ENCODE assay signal across 9 mouse cellular contexts in the genomic region with DNA sequence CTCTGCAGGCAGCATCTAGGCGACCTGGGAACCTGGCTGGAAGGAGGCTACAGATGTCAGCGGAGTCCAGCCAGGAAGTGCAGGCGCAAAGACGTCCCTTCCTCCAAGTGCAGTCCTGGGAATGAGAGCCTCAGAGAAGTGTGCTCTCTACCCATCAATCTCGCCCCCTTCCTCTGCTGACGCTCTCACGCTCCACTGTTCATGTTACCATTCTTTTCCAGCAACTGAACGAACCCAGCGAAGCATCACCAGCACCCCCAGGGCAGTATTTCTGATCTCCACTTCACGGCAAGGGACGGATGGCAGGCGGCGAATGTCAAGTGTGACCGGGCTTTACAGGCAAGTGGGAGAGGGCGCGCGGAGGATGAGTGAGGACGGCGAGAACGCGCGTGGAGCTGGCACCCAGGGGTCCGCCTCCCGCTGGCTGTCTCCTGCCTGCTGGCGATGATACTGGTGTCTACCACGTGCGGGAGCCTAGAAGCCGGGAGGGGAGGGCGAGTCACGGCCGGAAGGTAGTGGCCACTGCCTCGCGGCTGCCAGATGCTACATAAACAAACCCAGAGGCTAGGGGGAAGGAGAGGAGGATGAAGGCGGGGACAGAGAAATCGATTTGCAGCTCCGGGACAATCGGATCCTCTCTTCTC. TPM values are rescaled to one million over a fixed set of nuclear protein-coding genes. Genes with fewer than 3 reads are reported as not detected.
A peak's percentile ranks its signal among the peaks of the same experiment; 100 is the strongest.
DNase-seq lines count a peak whose midpoint lies in the region; ATAC-seq and TF ChIP-seq lines count a peak whose summit lies in the region.
"Had no signal": no experiment of that assay in that cellular context is flagged by ENCODE, and none has a peak within 500 bp of the region (broad histone marks: within the 10 kb centered on the region; RNA-seq: fewer than 3 reads in every experiment).

TSS of gene Galntl6 (minus strand) at position 445 of the 644 bp plus-strand sequence.

- H3K9ac ChIP-seq in heart, embryonic 11.5 days (ENCODE audit: low read depth, low read length), result peak within 1 kb of the TSS; percentile 49
- peak within 1 kb of the TSS; percentile 80 for H3K9ac ChIP-seq in forebrain, embryonic 15.5 days (replicated peaks)
- H3K9ac ChIP-seq in midbrain, embryonic 11.5 days (ENCODE audit: low read length), result peak within 1 kb of the TSS; percentile 51

- H3K4me3 ChIP-seq in heart, embryonic 11.5 days (ENCODE audit: low read depth, low read length), result peak within 1 kb of the TSS; percentile 60
- H3K4me3 ChIP-seq in forebrain, embryonic 15.5 days, result peak within 1 kb of the TSS; percentile 83
- H3K4me3 ChIP-seq in midbrain, embryonic 11.5 days (ENCODE audit: low read depth, low read length), result peak within 1 kb of the TSS; percentile 59
- H3K4me3 ChIP-seq in testis, adult 2 months (ENCODE audit: control insufficient read depth, low read depth, low read length), result peak within 1 kb of the TSS; percentile 32

- peak; percentile 39; the same call in 1 of the 2 replicates for ATAC-seq in heart, embryonic 11.5 days (replicated peaks; ENCODE audit: insufficient number of reproducible peaks, low FRiP score, low TSS enrichment)
- ATAC-seq in cerebellum, adult (ENCODE audit: insufficient number of reproducible peaks, low FRiP score, low TSS enrichment), result peak; percentile 40
- ATAC-seq in forebrain, embryonic 15.5 days (replicated peaks), result peak; percentile 82
- peak; percentile 74 for ATAC-seq in midbrain, embryonic 11.5 days (ENCODE audit: low FRiP score)
- no peak for ATAC-seq in megakaryocyte progenitor cell, adult 5-6 weeks (replicated peaks; ENCODE audit: poor library complexity)

- peaks cover 9% of the 10 kb centered on the region; the same call in 1 of the 2 replicates for H3K27me3 ChIP-seq in heart, embryonic 11.5 days (ENCODE audit: control insufficient read depth, insufficient read depth, low read length)
- H3K27me3 ChIP-seq in forebrain, embryonic 15.5 days, result no peaks in the 10 kb centered on the region
- H3K27me3 ChIP-seq in midbrain, embryonic 11.5 days (ENCODE audit: control insufficient read depth, insufficient read depth, low read length), result peaks cover 12% of the 10 kb centered on the region
- H3K27me3 ChIP-seq in testis, adult 2 months (ENCODE audit: control insufficient read depth, insufficient read depth, low read length), result no peaks in the 10 kb centered on the region

- intact Hi-C loops in heart, postnatal 14 days (cut with DNase I), result no loop called here

- H3K9me3 ChIP-seq in heart, embryonic 11.5 days (replicated peaks; ENCODE audit: control insufficient read depth, low read length), result no peaks in the 10 kb centered on the region
- H3K9me3 ChIP-seq in forebrain, embryonic 15.5 days, result no peaks in the 10 kb centered on the region
- H3K9me3 ChIP-seq in midbrain, embryonic 11.5 days (ENCODE audit: control insufficient read depth, low read length), result no peaks in the 10 kb centered on the region
- H3K9me3 ChIP-seq: G1E had no signal

- H3K36me3 ChIP-seq in heart, embryonic 11.5 days (ENCODE audit: control insufficient read depth, insufficient read depth, low read length), result no peaks in the 10 kb centered on the region
- no peaks in the 10 kb centered on the region for H3K36me3 ChIP-seq in forebrain, embryonic 15.5 days
- H3K36me3 ChIP-seq in midbrain, embryonic 11.5 days (ENCODE audit: control insufficient read depth, insufficient read depth, low read length), result no peaks in the 10 kb centered on the region
- H3K36me3 ChIP-seq in testis, adult 2 months (ENCODE audit: control insufficient read depth, insufficient read depth, low read length), result no peaks in the 10 kb centered on the region
- H3K36me3 ChIP-seq: G1E had no signal

- TF ChIP-seq CTCF in testis, adult 2 months (IDR thresholded peaks at IDR 0.05; ENCODE audit: control insufficient read depth, insufficient read depth, insufficient replicate concordance, low read depth, low read length), result no peak

- H3K4me2 ChIP-seq in heart, embryonic 11.5 days, result peak within 1 kb of the TSS; percentile 99
- peak within 1 kb of the TSS; percentile 98 for H3K4me2 ChIP-seq in forebrain, embryonic 15.5 days (replicated peaks)
- peak within 1 kb of the TSS; percentile 99 for H3K4me2 ChIP-seq in midbrain, embryonic 11.5 days

- TF ChIP-seq POLR2A in testis, adult 2 months (IDR thresholded peaks at IDR 0.05; ENCODE audit: control insufficient read depth, low read depth, low read length), result no peak

- H3K4me1 ChIP-seq in heart, embryonic 11.5 days (ENCODE audit: control insufficient read depth, insufficient read depth, low read length), result no peaks in the 10 kb centered on the region
- peaks cover 12% of the 10 kb centered on the region for H3K4me1 ChIP-seq in forebrain, embryonic 15.5 days
- H3K4me1 ChIP-seq in midbrain, embryonic 11.5 days (ENCODE audit: control insufficient read depth, insufficient read depth, low read length), result peaks cover 4% of the 10 kb centered on the region
- peaks cover 3% of the 10 kb centered on the region; the same call in 1 of the 2 replicates for H3K4me1 ChIP-seq in testis, adult 2 months (ENCODE audit: control insufficient read depth, insufficient read depth, low read length)

- WGBS in heart, embryonic 11.5 days (ENCODE audit: insufficient replicate concordance), result 0% methylated on average over 36 of the region's 37 CpGs
- under 1% methylated on average over 37 of the region's 37 CpGs for WGBS in forebrain, embryonic 15.5 days
- WGBS in midbrain, embryonic 11.5 days, result under 1% methylated on average over 36 of the region's 37 CpGs

- no peak within 1 kb of the TSS for H3K27ac ChIP-seq in heart, embryonic 11.5 days (ENCODE audit: low read depth, low read length)
- H3K27ac ChIP-seq in forebrain, embryonic 15.5 days (replicated peaks), result peak within 1 kb of the TSS; percentile 62
- H3K27ac ChIP-seq in midbrain, embryonic 11.5 days (ENCODE audit: low read depth, low read length), result no peak within 1 kb of the TSS
- no peak within 1 kb of the TSS for H3K27ac ChIP-seq in testis, adult 2 months (ENCODE audit: control insufficient read depth, insufficient read depth, low read depth, low read length)

- DNase-seq in heart, postnatal 14 days, result no peak
- DNase-seq in layer of hippocampus, adult 9-11 months, result peak; percentile 54
- peak; percentile 94 for DNase-seq in midbrain, embryonic 11.5 days (ENCODE audit: low spot score, missing footprints)

RNA-seq across cellular contexts. Expression of gene Galntl6, which starts in this region (rescaled TPM):
- polyA plus RNA-seq in heart, embryonic 11.5 days (2014; fragmentation: Nextera tagmentation; extraction: Ambion mirVana), result 0.14 and 0.21 TPM in 2 replicates
- total RNA-seq in heart, postnatal 14 days (2021), result not detected
- polyA plus RNA-seq in forebrain, embryonic 15.5 days (2015; fragmentation: Nextera tagmentation; extraction: Ambion mirVana), result 7.3 and 8.4 TPM in 2 replicates
- 0.33 and 0.75 TPM in 2 replicates for polyA plus RNA-seq in midbrain, embryonic 11.5 days (2014; fragmentation: Nextera tagmentation; extraction: Ambion mirVana)
- polyA plus RNA-seq in testis, adult 2 months (2012; rRNA removed), result 33.0 and 39.9 TPM in 2 replicates
- not detected in 2 replicates for total RNA-seq in megakaryocyte progenitor cell, adult 5-6 weeks (2015)
- not detected in 2 replicates for total RNA-seq in megakaryocyte progenitor cell, adult 5-6 weeks (2017)
- polyA plus RNA-seq: G1E had no signal

Comparison
In these comparisons a context has a peak if more than half of its experiments do, and no peak if none do; other contexts are left out.
1. Peak in ATAC-seq, H3K4me3 ChIP-seq, H3K9ac ChIP-seq and H3K4me2 ChIP-seq in heart, embryonic 11.5 days; RNA of the gene not detected or under 1 TPM.
2. Peak in DNase-seq, ATAC-seq, H3K4me3 ChIP-seq, H3K9ac ChIP-seq and H3K4me2 ChIP-seq in midbrain, embryonic 11.5 days; RNA of the gene not detected or under 1 TPM.
3. H3K4me3 ChIP-seq: peak in every context shown above with its lines; median percentile 83 in forebrain, embryonic 15.5 days; 60 in heart, embryonic 11.5 days; 59 in midbrain, embryonic 11.5 days; 32 in testis, adult 2 months.